In genomic region chr5:44181669-44182068, GRCm38 (mm10) we compare ENCODE assay signal across 10 mouse cellular contexts. TPM values are rescaled to one million over a fixed set of nuclear protein-coding genes. Genes with fewer than 3 reads are reported as not detected.
DNase-seq lines count a peak whose midpoint lies in the region; ATAC-seq and TF ChIP-seq lines count a peak whose summit lies in the region.
"Had no signal": no experiment of that assay in that cellular context is flagged by ENCODE, and none has a peak within 500 bp of the region (broad histone marks: within the 10 kb centered on the region; RNA-seq: fewer than 3 reads in every experiment).

No protein-coding gene starts in this region.

- peak overlapping the region; percentile 29; the same call in 1 of the 2 replicates for H3K27ac ChIP-seq in left cerebral cortex, adult 2 months
- H3K27ac ChIP-seq: hindbrain, embryonic 15.5 days; midbrain, embryonic 15.5 days had no signal

- no peak for TF ChIP-seq CTCF in left cerebral cortex, adult 2 months (IDR thresholded peaks at IDR 0.05)

- intact Hi-C loops in left cerebral cortex, adult 2 months (cut with DNase I): no loop called here

- H3K4me3 ChIP-seq in left cerebral cortex, adult 2 months: no peak overlapping the region
- H3K4me3 ChIP-seq: hindbrain, embryonic 15.5 days; midbrain, embryonic 15.5 days had no signal

- 0 out of 2 replicates have a peak, but pooled peaks have one; percentile 21 for ATAC-seq in megakaryocyte-erythroid progenitor cell, adult 5-6 weeks (replicated peaks; ENCODE audit: low FRiP score, low TSS enrichment, poor library complexity, severe bottlenecking)
- ATAC-seq: midbrain, embryonic 15.5 days had no signal

- peak; percentile 46 to 61 for DNase-seq in right cerebral cortex, adult 2 months (ENCODE audit: low spot score in 2 of 2)
- DNase-seq in right cerebral cortex, postnatal 10 days (ENCODE audit: low spot score in 2 of 2): no peak
- DNase-seq in left cerebral cortex, adult 2 months (ENCODE audit: extremely low spot score in 1 of 2, low spot score in 2 of 2): peak in 1 of 2 experiments; percentile 50
- DNase-seq in thymus, postnatal 36 days: peak; percentile 35 to 53
- DNase-seq in heart, adult 8-10 months (ENCODE audit: low spot score): no peak
- no peak for DNase-seq in adrenal gland, postnatal 4 days (ENCODE audit: low spot score in 2 of 2)
- no peak for DNase-seq in testis, postnatal 14 days (ENCODE audit: low spot score)

RNA-seq across cellular contexts. Expression of gene Tapt1, which starts 44.8 kb away (rescaled TPM):
- 10 to 100 TPM; 51.6 to 53.9 TPM for total RNA-seq in left cerebral cortex, adult 2 months (2021)
- 111 and 116 TPM in 2 replicates for total RNA-seq in megakaryocyte-erythroid progenitor cell, adult 5-6 weeks (2014; fragmentation: Nextera tagmentation)
- total RNA-seq in megakaryocyte-erythroid progenitor cell, adult 5-6 weeks (2017): 125 and 173 TPM in 2 replicates
- total RNA-seq in heart, adult 8-10 months (2022): 10 to 100 TPM; 17.6 to 26.4 (median 18.3) TPM
- total RNA-seq in adrenal gland, postnatal 4 days (2021): 10 to 100 TPM; 45.8 to 48.3 TPM

Comparison
In these comparisons a context has a peak if more than half of its experiments do, and no peak if none do; other contexts are left out.
1. DNase-seq: peak in right cerebral cortex, adult 2 months (2 of 2) and thymus, postnatal 36 days (2 of 2); none in right cerebral cortex, postnatal 10 days (0 of 2), heart, adult 8-10 months (single experiment), adrenal gland, postnatal 4 days (0 of 2) and testis, postnatal 14 days (single experiment).